Mouse (Mus musculus) thymus, adult 2 months (tissue): Measurements from ENCODE around the gene Myo7a. TPM values are rescaled to one million over a fixed set of nuclear protein-coding genes. Genes with fewer than 3 reads are reported as not detected.

Source experiments
- DNase-seq: peaks from one replicate; pipeline ENCODE4 v3.0.0; 2021
- H3K27ac ChIP-seq: fragments of 200-500 bp; 2 replicates; pipeline ENCODE4 v1.5.1; 2012; ENCODE audit warnings: low read length, control low read depth; ENCODE audit not compliant: control insufficient read depth, insufficient read depth
- H3K27me3 ChIP-seq: fragments of 200-500 bp; 2 replicates; pipeline ENCODE4 v1.6.1; 2012; ENCODE audit warnings: mild to moderate bottlenecking, low read length, moderate library complexity, mixed read lengths; ENCODE audit not compliant: control insufficient read depth, insufficient read depth
- H3K36me3 ChIP-seq: fragments of 200-500 bp; 2 replicates; pipeline ENCODE4 v1.6.1; 2012; ENCODE audit warnings: mild to moderate bottlenecking, low read length, moderate library complexity; ENCODE audit not compliant: control insufficient read depth, insufficient read depth
- H3K4me1 ChIP-seq: fragments of 200-500 bp; replicated peaks from 2 replicates; pipeline ENCODE4 v1.6.1; 2012; ENCODE audit warnings: low read length; ENCODE audit not compliant: control insufficient read depth, insufficient read depth
- H3K4me3 ChIP-seq: fragments of 200-500 bp; 2 replicates; pipeline ENCODE4 v1.5.1; 2012; ENCODE audit warnings: mild to moderate bottlenecking, low read length, control low read depth, moderate library complexity; ENCODE audit not compliant: control insufficient read depth, insufficient read depth
- CTCF ChIP-seq: fragments of 200-500 bp; IDR thresholded peaks from 2 replicates; pipeline ENCODE4 v1.5.1; 2012; ENCODE audit warnings: mild to moderate bottlenecking, control low read depth, low read length, moderate library complexity, borderline replicate concordance; ENCODE audit not compliant: control insufficient read depth, poor library complexity, insufficient read depth; ENCODE audit errors: extremely low read depth
- POLR2A ChIP-seq: fragments of 200-500 bp; IDR thresholded peaks from 2 replicates; pipeline ENCODE4 v1.6.1; 2012; ENCODE audit warnings: mild to moderate bottlenecking, low read length, control low read depth, moderate library complexity; ENCODE audit not compliant: control insufficient read depth, poor library complexity, insufficient read depth; ENCODE audit errors: extremely low read depth
- WGBS: fragments of 180-500 bp; shearing (Covaris S2); methylation state at CpG from one replicate; pipeline ENCODE4 v1.1.7; 2018; 5-methylcytosine and 5-hydroxymethylcytosine counted together
- polyA plus RNA-seq: library from polyadenylated mRNA; depleted of rRNA; stranded (reverse); fragments of >200 nt; gene quantifications from 2 replicates; pipeline ENCODE4 v1.2.3, GENCODE M21; 2012

The Myo7a gene
- polyA plus RNA-seq, 1 experiment: 10.1 TPM

DNA sequence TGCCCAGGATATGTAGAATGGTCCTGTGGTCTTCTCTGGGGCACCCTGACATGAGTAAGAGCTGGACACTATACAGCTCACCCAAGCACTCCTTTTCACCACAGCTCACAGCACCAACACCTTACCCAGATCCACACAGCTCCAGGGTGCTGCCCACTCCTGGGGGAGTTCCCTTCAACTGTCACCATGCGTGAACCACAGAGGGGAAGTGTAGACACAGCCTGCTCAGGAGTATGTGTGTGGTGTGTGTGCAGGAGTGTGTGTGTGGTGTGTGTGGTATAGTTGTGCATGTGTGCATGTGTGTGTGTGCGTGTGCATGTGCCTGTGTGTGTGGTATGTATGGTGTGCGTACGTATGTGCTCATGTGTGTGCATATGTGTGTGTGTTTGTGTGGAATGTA lies 23.5 kb downstream of the Myo7a start:
- no peak for TF ChIP-seq CTCF
- no peak for TF ChIP-seq POLR2A
- Histone ChIP-seq H3K27me3 (no peaks in the 10 kb centered on the region), H3K36me3 (no peaks in the 10 kb centered on the region), H3K4me3 (no peak overlapping the region), H3K4me1 (no peaks in the 10 kb centered on the region), H3K27ac (no peak overlapping the region)
- DNase-seq: no peak
- WGBS: 96% methylated on average over 4 of the region's 4 CpGs

DNA sequence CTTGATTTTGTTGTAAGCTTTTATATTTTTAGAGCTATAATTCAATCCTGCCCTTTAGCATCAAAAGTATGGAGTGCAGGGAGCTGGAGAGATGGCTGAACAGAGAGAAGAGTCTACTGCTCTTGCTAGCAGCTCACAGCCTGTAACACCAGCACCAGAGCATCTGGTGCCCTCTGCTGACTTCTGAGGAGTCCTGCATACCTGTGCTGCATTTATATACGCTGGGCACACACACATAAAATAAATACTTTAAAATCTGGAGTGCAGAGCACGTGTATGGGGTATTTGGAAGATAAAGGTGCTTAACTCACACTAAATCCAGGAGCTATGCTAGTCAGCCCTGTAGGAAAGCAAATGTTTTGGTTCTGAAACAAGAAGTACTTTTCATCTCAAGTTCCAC lies 33.0 kb downstream of the Myo7a start:
- no peak overlapping the region for H3K27ac ChIP-seq
- H3K27me3 ChIP-seq: no peaks in the 10 kb centered on the region
- no peaks in the 10 kb centered on the region for H3K36me3 ChIP-seq
- no peak for DNase-seq
- no peak for TF ChIP-seq POLR2A
- no peak for TF ChIP-seq CTCF
- 0 out of 2 replicates have a peak, but pooled peaks cover 2% of the 10 kb centered on the region for H3K4me1 ChIP-seq
- WGBS: 67% methylated on average over 2 of the region's 2 CpGs
- H3K4me3 ChIP-seq: no peak overlapping the region

DNA sequence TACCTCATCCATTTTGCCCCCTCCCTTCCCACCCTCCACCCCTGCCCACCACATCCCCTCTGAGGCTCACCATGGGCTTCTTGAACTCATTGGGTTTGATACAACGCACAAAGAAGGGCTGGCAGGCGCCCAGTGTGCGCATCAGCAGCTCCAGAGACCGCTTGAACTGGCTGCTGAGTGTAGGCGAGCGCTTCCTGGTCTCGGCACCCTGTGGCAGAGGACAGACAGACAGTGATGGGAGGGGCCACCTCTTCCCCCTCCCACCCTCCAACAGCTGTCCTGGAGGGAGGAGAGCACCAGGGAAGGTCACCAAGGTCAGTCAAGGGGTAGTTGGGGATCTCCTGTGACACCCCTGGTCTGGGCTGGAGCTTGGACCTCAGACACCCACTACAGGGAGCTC lies 34.0 kb downstream of the Myo7a start:
- 29% methylated on average over 7 of the region's 7 CpGs for WGBS
- TF ChIP-seq POLR2A: no peak
- no peak for TF ChIP-seq CTCF
- Histone ChIP-seq H3K27ac (no peak overlapping the region), H3K27me3 (no peaks in the 10 kb centered on the region), H3K36me3 (no peaks in the 10 kb centered on the region), H3K4me3 (no peak overlapping the region), H3K4me1 (0 out of 2 replicates have a peak, but pooled peaks cover 2% of the 10 kb centered on the region)
- DNase-seq: no peak

DNA sequence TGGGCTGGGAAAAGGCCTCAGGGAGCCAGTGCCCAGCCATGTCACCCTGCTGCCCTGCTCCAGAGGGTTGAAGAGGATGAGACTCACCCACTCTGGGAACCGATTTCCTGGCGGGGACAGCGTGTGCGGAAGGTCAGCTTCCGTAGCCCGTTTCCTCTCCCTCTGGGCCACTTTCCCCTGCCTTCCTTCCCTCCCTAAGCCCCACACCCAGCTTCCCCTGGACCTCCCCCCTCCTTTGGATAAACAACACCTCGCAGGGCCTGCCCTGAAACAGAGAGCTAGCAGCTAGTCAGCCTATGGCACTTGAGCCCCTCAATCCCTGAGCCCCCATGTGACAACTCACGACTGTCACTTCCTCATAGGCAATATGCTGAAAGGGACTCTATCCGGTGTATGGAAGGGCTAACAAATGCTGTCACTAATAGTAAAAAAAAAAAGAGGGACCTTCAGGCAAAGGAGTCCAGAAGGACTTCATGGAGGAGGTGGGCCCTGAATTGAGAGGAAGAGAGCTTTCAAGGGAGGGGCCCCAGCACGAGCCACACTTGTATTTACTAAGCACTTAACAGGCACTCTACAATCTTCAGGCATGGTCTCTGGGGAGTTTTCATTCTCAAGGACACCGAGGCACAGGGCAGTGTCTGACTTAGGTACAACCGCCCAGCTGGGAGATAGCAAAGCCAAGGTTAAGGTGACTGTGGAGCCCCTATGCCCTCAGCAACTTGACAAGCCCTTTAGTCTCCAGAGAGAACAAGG lies 34.6 kb downstream of the Myo7a start:
- Histone ChIP-seq H3K27ac (no peak overlapping the region), H3K27me3 (no peaks in the 10 kb centered on the region), H3K4me3 (no peak overlapping the region), H3K4me1 (0 out of 2 replicates have a peak, but pooled peaks cover 2% of the 10 kb centered on the region), H3K36me3 (no peaks in the 10 kb centered on the region)
- DNase-seq: no peak
- WGBS: 37% methylated on average over 12 of the region's 12 CpGs
- TF ChIP-seq CTCF: no peak
- no peak for TF ChIP-seq POLR2A

DNA sequence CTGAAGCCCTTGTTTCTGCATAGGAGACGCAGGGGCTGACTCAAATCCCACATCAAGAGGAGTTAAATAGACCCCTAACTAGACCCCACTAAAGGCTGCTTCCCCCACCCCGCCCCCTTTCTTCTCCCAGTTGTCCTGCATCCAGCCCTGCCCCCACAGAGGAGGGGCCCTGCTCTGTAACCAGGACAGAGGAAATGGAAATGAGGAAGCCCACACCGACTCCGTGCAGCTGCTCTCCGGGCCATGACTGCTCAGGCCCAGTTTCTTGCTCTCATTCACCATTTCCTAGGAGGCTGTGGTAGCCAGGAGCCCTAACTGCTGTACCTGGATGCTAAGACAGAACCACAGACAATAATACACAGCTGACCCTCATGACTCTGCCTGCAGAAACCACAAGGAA lies 36.9 kb downstream of the Myo7a start:
- Histone ChIP-seq H3K36me3 (no peaks in the 10 kb centered on the region), H3K27me3 (no peaks in the 10 kb centered on the region), H3K27ac (no peak overlapping the region), H3K4me3 (no peak overlapping the region), H3K4me1 (no peaks in the 10 kb centered on the region)
- TF ChIP-seq POLR2A (no peak), CTCF (no peak)
- WGBS: 52% methylated on average over 5 of the region's 5 CpGs
- no peak for DNase-seq

DNA sequence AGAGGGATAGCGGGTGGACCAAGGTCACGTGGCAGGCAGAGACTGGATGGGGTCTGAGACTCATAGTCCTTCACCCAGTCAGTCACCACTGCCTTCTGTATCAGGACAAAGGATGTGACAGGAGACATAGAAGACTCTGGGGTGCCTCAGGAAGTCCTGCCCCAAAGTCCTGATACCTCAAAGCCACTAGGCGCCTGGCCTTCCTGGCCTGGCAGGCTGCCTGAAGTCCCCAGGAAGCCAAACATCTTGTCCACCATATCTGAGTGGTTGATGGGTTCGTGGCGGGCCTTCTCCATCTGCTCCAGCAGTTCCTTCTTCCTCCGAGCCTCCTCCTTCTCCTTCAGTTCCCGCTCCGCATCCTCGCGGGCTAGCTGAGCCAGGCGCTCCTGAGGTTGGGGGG lies 41.9 kb downstream of the Myo7a start:
- no peak overlapping the region for H3K27ac ChIP-seq
- H3K36me3 ChIP-seq: no peaks in the 10 kb centered on the region
- H3K27me3 ChIP-seq: no peaks in the 10 kb centered on the region
- WGBS: 57% methylated on average over 11 of the region's 11 CpGs
- H3K4me3 ChIP-seq: no peak overlapping the region
- no peak for DNase-seq
- no peak for TF ChIP-seq CTCF
- TF ChIP-seq POLR2A: no peak
- peaks cover 6% of the 10 kb centered on the region; the same call in 1 of the 2 replicates for H3K4me1 ChIP-seq

DNA sequence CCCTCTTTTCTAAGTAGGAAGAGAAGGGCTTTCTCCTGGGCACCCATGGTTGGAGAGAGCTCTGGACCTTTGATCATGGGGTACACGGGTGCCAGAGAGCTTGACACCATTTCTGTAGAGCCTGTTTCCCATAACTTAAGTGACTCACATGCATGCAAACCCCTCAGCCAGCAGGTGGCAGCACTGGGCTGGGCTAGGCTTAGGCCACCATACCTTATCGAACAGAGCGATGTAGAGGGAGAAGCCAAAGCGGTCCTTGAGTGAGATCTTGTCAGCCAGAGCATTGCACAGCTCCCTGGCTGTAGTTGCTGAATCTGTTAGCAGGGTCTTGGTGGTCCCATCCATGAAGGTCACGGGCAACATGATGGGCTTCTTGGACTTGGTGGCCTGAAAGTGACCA lies 47.7 kb downstream of the Myo7a start:
- Histone ChIP-seq H3K36me3 (no peaks in the 10 kb centered on the region), H3K27ac (no peak overlapping the region), H3K27me3 (no peaks in the 10 kb centered on the region), H3K4me1 (peaks cover 2% of the 10 kb centered on the region; the same call in 1 of the 2 replicates), H3K4me3 (no peak overlapping the region)
- TF ChIP-seq CTCF (peak; percentile 89), POLR2A (no peak)
- peak; percentile 83 for DNase-seq
- 32% methylated on average over 5 of the region's 5 CpGs for WGBS
